In the genomic region with DNA sequence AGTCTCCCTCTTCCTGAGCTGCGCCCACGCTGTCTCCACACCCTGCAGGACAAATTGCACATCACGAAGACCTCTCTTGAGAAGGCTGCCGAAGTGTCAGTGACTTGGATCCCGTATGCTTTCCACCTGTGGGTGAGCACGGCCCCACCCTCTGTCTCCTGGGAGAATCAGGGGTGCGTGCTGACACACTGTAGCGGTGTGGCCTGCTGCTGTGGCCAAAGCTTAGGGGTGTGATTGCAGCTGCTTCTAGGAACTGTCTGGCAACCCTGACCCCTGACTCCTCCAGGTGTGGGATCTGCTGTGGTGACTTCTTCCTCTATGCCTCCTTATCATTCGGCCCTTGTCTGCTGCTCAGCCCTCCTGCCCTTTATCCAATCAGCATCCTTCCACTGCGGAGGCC, we compare ENCODE assay signal across 18 mouse cellular contexts.
"Had no signal": no experiment of that assay in that cellular context is flagged by ENCODE, and none has a peak within 500 bp of the region (broad histone marks: within the 10 kb centered on the region; RNA-seq: fewer than 3 reads in every experiment).

No protein-coding gene starts in this region.

- H3K36me3 ChIP-seq: midbrain, embryonic 10.5 days; midbrain, embryonic 13.5 days; midbrain, embryonic 15.5 days; neural tube, embryonic 13.5 days; neural tube, embryonic 15.5 days had no signal

- H3K4me2 ChIP-seq: liver, embryonic 13.5 days; lung, embryonic 14.5 days; midbrain, embryonic 13.5 days; midbrain, embryonic 15.5 days; neural tube, embryonic 13.5 days; neural tube, embryonic 15.5 days had no signal

- H3K4me3 ChIP-seq: liver, embryonic 13.5 days; midbrain, embryonic 10.5 days; midbrain, embryonic 13.5 days; midbrain, embryonic 15.5 days; myocyte; neural tube, embryonic 13.5 days; neural tube, embryonic 15.5 days had no signal

- DNase-seq: liver, embryonic 13.5 days; lung, adult 18-20 months; lung, embryonic 14.5 days; lung, postnatal 10 days; lung, postnatal 4 days; retina, postnatal 1 day; right cerebral cortex, adult 18-20 months; right cerebral cortex, postnatal 25 days; right cerebral cortex, postnatal 4 days; spleen, adult 18-20 months; thymus, postnatal 14 days; thymus, postnatal 36 days had no signal

- H3K4me1 ChIP-seq: midbrain, embryonic 15.5 days had no signal

- ATAC-seq: midbrain, embryonic 13.5 days; midbrain, embryonic 15.5 days had no signal

- H3K9me3 ChIP-seq: liver, embryonic 13.5 days; midbrain, embryonic 10.5 days; midbrain, embryonic 13.5 days; midbrain, embryonic 15.5 days; neural tube, embryonic 13.5 days; neural tube, embryonic 15.5 days had no signal

- H3K27me3 ChIP-seq: liver, embryonic 13.5 days; midbrain, embryonic 13.5 days; midbrain, embryonic 15.5 days; neural tube, embryonic 13.5 days; neural tube, embryonic 15.5 days had no signal

- H3K27ac ChIP-seq: liver, embryonic 13.5 days; midbrain, embryonic 10.5 days; midbrain, embryonic 13.5 days; midbrain, embryonic 15.5 days; neural tube, embryonic 13.5 days; neural tube, embryonic 15.5 days had no signal

- H3K9ac ChIP-seq: liver, embryonic 13.5 days; lung, embryonic 14.5 days; midbrain, embryonic 13.5 days; midbrain, embryonic 15.5 days; neural tube, embryonic 13.5 days; neural tube, embryonic 15.5 days had no signal
